Mouse (Mus musculus) skeletal muscle tissue, postnatal 0 days (tissue): ENCODE results near the gene Mx1. TPM values are rescaled to one million over a fixed set of nuclear protein-coding genes. Genes with fewer than 3 reads are reported as not detected.

ENCODE experiments used
- polyA plus RNA-seq: library from polyadenylated mRNA; unstranded; fragments of >200 nt; fragmentation: Nextera tagmentation; extraction: Ambion mirVana; gene quantifications from 2 replicates; pipeline ENCODE4 v1.2.1, GENCODE M21; 2015

Mx1 gene
- polyA plus RNA-seq = 0.10 and 0.21 TPM in 2 replicates

DNA sequence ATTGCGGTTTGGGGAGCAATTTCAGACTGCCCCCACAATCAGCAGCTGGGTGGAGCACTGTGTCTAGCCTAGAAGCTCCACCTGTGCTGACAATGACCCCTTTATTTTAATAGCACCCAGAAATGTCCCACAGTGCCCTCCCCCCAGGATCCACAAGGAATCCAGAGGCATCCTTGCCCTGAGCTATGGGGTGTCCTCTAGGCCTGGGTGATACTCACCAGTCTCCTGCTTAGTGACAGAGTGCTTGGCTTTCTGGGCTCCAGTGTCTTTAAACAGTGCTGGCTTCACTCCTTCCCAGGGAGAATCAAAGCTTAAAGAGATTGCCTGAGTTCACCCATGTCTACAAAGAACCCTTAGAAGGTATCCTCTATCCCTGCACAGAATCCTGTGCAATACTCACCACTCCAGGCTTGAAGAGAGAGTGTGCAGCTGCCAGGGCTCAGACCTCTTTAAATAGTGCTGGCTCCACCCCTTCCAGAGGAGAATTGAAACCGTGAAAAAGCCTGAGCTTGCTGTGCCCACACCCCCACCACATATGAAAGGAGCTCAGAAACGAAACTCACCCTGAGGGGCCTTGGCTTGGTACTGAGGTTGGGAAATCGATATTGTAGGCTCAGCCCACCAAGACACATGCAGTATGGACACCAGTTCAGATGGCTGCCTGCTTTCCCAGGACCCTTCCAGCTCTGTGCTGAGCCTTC is at the start of gene Mx1:
Gene Mx1 (minus strand): TSS at position 427 of the 701 bp plus-strand sequence.

Other genes starting within 250 kb of the Mx1 start
- 6.4 and 6.8 TPM in 2 replicates for gene Bace2, start 106.2 kb downstream of the Mx1 start, polyA plus RNA-seq
- gene Fam3b, start 51.9 kb upstream of the Mx1 start, polyA plus RNA-seq = not detected in 2 replicates
- gene Tmprss2, start 148.3 kb upstream of the Mx1 start, polyA plus RNA-seq = not detected in 2 replicates